Mouse (Mus musculus) heart, postnatal 4 days (tissue): Measurements from ENCODE around the gene Gm14569. TPM values are rescaled to one million over a fixed set of nuclear protein-coding genes. Genes with fewer than 3 reads are reported as not detected.

Experiments used
- microRNA-seq, 2 experiments: library from miRNA; unstranded; fragments of <30 nt; microRNA quantifications; one replicate each; pipeline ENCODE4 v1.2.0; 2021 to 2022
- total RNA-seq, 2 experiments: library from RNA; stranded (reverse); gene quantifications; 2 replicates each; pipeline ENCODE4 v1.2.3; 2021

Gene Gm14569
- total RNA-seq, 2 experiments from 2014 or later = not detected

Small RNA genes lying within 50 kb of the gene (microRNA-seq; reads per million reads assigned to microRNA genes)
- gene Gm44485 = 0 reads per million in 2 experiments

Other genes with a start within 250 kb of the Gm14569 start
- gene Lonrf3, start 163.5 kb downstream of the Gm14569 start, total RNA-seq = 1 to 10 TPM; 2.5 to 3.0 TPM
- not detected for gene Gm6268, start 90.5 kb downstream of the Gm14569 start, total RNA-seq
- 10 to 100 TPM; 45.7 to 49.2 TPM for gene Pgrmc1, start 106.4 kb upstream of the Gm14569 start, total RNA-seq
- 1 to 10 TPM; 2.2 to 3.0 TPM for gene Akap17b, start 153.6 kb upstream of the Gm14569 start, total RNA-seq